Mouse (Mus musculus) midbrain, embryonic 15.5 days (tissue): ENCODE data around the gene Map3k5. TPM values are rescaled to one million over a fixed set of nuclear protein-coding genes. Genes with fewer than 3 reads are reported as not detected.

Experiments used
- ATAC-seq: fragments of 200-750 bp; cut with Nextera tagmentation; replicated peaks from 2 replicates; pipeline ENCODE4 v1.8.0; 2017; ENCODE audit warnings: moderate TSS enrichment
- H3K27ac ChIP-seq: fragments of 300-500 bp; sonication (generic); 2 replicates; pipeline ENCODE4 v1.5.1; 2015; ENCODE audit warnings: mild to moderate bottlenecking, inconsistent platforms
- H3K27me3 ChIP-seq: fragments of 300-500 bp; sonication (generic); replicated peaks from 2 replicates; pipeline ENCODE4 v1.6.1; 2015; ENCODE audit warnings: inconsistent platforms
- H3K36me3 ChIP-seq: fragments of 300-500 bp; sonication (generic); replicated peaks from 2 replicates; pipeline ENCODE4 v1.6.1; 2015; ENCODE audit warnings: inconsistent platforms
- H3K4me1 ChIP-seq: fragments of 300-500 bp; sonication (generic); 2 replicates; pipeline ENCODE4 v1.6.1; 2015; ENCODE audit warnings: inconsistent platforms
- H3K4me2 ChIP-seq: fragments of 300-500 bp; sonication (generic); 2 replicates; pipeline ENCODE4 v1.6.1; 2015; ENCODE audit warnings: inconsistent platforms, mild to moderate bottlenecking, moderate library complexity
- H3K4me3 ChIP-seq: fragments of 300-500 bp; sonication (generic); 2 replicates; pipeline ENCODE4 v1.5.1; 2015; ENCODE audit warnings: mild to moderate bottlenecking, inconsistent platforms
- H3K9ac ChIP-seq: fragments of 300-500 bp; sonication (generic); 2 replicates; pipeline ENCODE4 v1.6.1; 2015; ENCODE audit warnings: mild to moderate bottlenecking, inconsistent platforms
- H3K9me3 ChIP-seq: fragments of 300-500 bp; sonication (generic); 2 replicates; pipeline ENCODE4 v1.6.1; 2016; ENCODE audit warnings: inconsistent platforms
- WGBS: fragments of 180-500 bp; shearing (Covaris S2); methylation state at CpG from one replicate; pipeline ENCODE4 v1.1.7; 2015; ENCODE audit warnings: mixed read lengths; 5-methylcytosine and 5-hydroxymethylcytosine counted together
- polyA plus RNA-seq: library from polyadenylated mRNA; unstranded; fragments of >200 nt; fragmentation: Nextera tagmentation; extraction: Ambion mirVana; gene quantifications from 2 replicates; pipeline ENCODE4 v1.2.1, GENCODE M21; 2015

The Map3k5 gene
- polyA plus RNA-seq, 1 experiment from 2014 or later, result 1.3 TPM

DNA sequence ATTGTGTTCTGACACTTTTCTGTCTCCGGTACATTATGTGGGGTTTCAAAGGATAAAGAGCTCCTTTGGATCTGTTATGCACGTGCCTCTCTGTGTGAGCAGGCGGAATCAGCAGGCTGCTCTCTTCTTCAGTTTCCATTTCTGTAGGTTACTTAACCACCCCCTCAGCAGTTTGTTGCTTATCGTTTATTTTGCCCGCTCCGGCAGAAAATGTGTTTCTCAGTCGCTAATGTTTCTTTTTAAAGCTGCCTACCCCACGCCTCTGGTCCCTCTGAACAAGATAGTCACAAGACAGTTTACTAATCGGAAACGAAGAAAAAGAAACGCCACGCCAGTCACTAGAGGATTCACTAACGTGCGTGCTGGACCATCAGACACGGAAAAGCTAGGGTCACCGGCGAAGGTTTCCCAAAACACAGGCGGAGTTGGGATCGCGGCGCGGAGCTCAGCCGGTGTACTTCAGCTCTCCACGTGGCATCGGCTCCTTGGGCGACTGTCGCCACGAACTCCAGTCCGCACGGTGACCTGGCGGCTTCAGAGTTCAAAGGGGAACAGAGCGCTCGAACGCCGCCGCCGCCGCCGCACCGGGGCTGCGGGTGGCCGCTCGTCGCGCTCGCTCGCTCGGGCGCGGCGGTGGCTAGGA lies 214.0 kb downstream of the Map3k5 start, which contains the start of gene Map7:
Gene Map7, plus strand, starts transcription at position 342 of the 643 bp plus-strand sequence.
- H3K27ac ChIP-seq, result no peak within 1 kb of the TSS
- WGBS, result 3% methylated on average over 51 of the region's 51 CpGs

DNA sequence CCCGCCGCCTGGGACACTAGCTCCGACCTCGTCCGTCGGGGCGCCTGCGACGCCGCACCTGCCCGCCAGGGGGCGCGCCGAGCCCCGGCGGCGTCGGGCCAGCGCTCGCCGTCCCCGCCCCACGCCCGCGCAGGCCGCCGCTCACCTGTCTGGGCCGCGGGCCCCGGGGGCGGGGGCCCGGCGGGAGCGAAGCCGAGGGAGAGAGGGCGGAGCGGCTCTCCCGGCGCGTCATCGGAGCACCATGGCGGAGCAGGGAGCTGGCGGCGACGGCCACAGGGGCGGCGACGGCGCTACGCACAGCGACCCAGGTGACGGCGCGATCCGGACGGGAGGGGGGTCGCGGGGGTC lies 214.5 kb downstream of the Map3k5 start:
- Histone ChIP-seq H3K27me3 (peaks cover 27% of the 10 kb centered on the region), H3K27ac (no peak overlapping the region), H3K4me2 (peak overlapping the region; percentile 98), H3K9ac (peak overlapping the region; percentile 58), H3K36me3 (no peaks in the 10 kb centered on the region), H3K4me1 (peaks cover 22% of the 10 kb centered on the region), H3K9me3 (no peaks in the 10 kb centered on the region), H3K4me3 (peak overlapping the region; percentile 70)
- WGBS, result 1% methylated on average over 53 of the region's 58 CpGs
- ATAC-seq, result peak; percentile 80

More for the DNA sequence above, 214.0 kb downstream of the Map3k5 start, which contains the start of gene Map7:
- H3K4me3 ChIP-seq, result peak within 1 kb of the TSS; percentile 70
- peaks cover 22% of the 10 kb centered on the region for H3K4me1 ChIP-seq
- H3K27me3 ChIP-seq, result peaks cover 27% of the 10 kb centered on the region
- peak; percentile 13; the same call in 1 of the 2 replicates for ATAC-seq
- peak within 1 kb of the TSS; percentile 58 for H3K9ac ChIP-seq
- no peaks in the 10 kb centered on the region for H3K36me3 ChIP-seq
- peak within 1 kb of the TSS; percentile 98 for H3K4me2 ChIP-seq
- H3K9me3 ChIP-seq, result no peaks in the 10 kb centered on the region

DNA sequence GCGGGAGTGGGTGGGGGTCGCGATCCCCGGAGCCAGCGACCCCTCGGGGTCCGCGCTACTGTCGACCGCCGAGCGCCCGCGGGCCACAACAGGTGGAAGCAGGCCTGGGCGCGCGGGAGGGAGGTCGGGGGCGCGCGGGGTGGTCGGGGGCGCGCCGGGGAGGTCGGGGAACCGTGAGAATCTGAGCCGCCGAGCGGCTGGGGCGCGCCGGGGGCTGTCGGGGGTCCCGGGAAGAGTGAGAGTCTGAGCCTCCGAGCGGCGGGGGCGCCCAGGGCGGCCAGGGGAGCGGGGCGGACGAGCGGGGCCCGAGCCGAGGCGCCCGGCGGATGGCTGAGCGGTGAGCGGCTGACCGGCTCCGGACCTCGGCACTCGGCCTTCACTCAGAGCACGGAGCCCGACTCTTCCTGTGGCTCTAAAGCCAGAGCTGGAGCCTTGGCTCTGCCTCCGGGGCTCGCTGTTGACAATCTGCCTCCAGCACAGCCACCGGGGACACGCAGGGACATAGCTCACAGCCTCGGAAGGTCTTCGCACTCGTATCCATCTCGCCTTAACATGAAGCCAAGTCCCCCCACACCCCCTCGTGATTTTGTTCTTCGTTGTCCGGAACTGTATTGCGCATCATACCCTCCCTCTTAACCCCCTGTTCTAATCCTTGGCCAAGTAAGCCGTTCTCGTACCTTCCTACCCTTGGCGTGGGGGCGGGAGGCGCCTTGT lies 215.0 kb downstream of the Map3k5 start:
- Histone ChIP-seq H3K9ac (peak overlapping the region; percentile 58), H3K9me3 (no peaks in the 10 kb centered on the region), H3K27ac (no peak overlapping the region), H3K4me2 (peak overlapping the region; percentile 98), H3K4me1 (peaks cover 22% of the 10 kb centered on the region), H3K27me3 (peaks cover 27% of the 10 kb centered on the region), H3K4me3 (peak overlapping the region; percentile 70), H3K36me3 (no peaks in the 10 kb centered on the region)
- ATAC-seq, result peak; percentile 74
- 1% methylated on average over 74 of the region's 74 CpGs for WGBS

DNA sequence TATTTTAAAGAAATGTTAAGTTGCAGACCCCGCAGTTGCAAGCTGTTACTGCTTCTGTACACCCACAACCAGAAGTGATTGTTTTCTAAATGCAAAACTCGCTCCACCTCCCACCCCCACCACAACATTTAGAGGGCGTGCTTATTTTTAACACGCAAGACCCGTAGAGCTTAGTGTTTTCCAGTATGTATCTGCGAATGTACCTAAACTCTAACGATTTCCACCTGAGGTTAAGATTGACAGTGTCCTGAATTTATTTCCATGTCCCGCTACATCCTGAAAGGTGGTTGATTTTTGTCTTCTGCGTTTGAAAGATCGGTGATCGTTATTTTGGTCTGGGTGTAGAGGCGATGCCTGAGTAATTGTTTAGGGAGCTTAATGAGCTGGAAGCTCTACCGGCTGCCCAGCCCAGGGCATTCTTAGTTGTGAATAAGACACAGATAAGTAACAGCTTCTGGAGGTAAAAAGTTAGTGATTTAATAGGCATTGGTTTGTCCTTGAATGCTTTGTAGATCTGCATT lies 215.6 kb downstream of the Map3k5 start:
- Histone ChIP-seq H3K27me3 (peaks cover 27% of the 10 kb centered on the region), H3K27ac (no peak overlapping the region), H3K4me3 (peak overlapping the region; percentile 70), H3K9me3 (no peaks in the 10 kb centered on the region), H3K4me2 (peak overlapping the region; percentile 98), H3K36me3 (no peaks in the 10 kb centered on the region), H3K4me1 (peaks cover 22% of the 10 kb centered on the region), H3K9ac (peak overlapping the region; percentile 58; the same call in 1 of the 2 replicates)
- 4% methylated on average over 13 of the region's 13 CpGs for WGBS
- no peak for ATAC-seq

DNA sequence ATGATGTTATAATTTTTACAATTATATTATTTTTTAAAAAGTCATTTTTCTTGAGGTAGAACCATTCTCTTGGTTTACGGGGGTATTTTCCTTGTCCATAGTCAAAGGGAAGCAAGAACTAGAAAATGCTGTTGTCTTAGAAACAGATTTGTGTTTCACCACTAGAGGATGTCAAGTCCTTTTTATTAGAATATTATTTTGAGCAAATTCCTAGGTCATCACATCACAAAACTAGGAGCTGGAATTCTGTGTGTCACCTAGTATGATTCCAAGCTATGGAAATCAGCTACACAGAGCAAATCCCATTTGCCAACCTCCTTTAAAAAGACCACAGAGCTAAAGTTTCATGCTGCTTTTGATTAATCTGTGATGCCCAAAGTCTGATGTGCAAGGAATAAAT lies 217.9 kb downstream of the Map3k5 start:
- Histone ChIP-seq H3K36me3 (no peaks in the 10 kb centered on the region), H3K9ac (no peak overlapping the region), H3K27me3 (peaks cover 27% of the 10 kb centered on the region), H3K27ac (no peak overlapping the region), H3K4me3 (no peak overlapping the region), H3K4me2 (no peak overlapping the region), H3K9me3 (no peaks in the 10 kb centered on the region), H3K4me1 (peaks cover 22% of the 10 kb centered on the region)
- 80% methylated on average over 1 of the region's 1 CpGs for WGBS
- ATAC-seq, result no peak

DNA sequence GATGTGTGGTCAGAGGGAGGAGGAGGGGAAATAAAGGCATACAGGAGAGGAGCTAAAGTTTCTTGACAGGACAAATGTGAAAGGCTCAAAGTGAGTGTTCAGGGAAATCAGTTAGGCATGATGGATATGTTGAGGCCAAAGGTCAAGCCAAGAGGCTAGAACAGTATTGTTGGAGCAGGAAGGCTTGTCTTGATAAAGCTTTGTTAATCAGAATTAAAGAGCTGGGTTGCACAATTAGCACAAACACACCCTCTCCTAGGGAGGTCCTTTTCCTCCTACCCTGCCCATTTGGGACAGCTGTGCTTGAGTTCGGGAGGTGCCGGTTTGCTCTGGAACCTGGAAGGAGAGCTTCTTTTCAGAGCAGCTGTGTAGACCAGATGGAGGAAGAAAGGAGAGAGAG lies 219.2 kb downstream of the Map3k5 start:
- ATAC-seq, result no peak
- no peak overlapping the region for H3K4me3 ChIP-seq
- peaks cover 13% of the 10 kb centered on the region; the same call in 1 of the 2 replicates for H3K27me3 ChIP-seq
- H3K36me3 ChIP-seq, result no peaks in the 10 kb centered on the region
- H3K4me1 ChIP-seq, result peaks cover 17% of the 10 kb centered on the region
- WGBS, result 33% methylated on average over 2 of the region's 2 CpGs
- H3K4me2 ChIP-seq, result no peak overlapping the region
- H3K9me3 ChIP-seq, result no peaks in the 10 kb centered on the region
- no peak overlapping the region for H3K27ac ChIP-seq
- H3K9ac ChIP-seq, result no peak overlapping the region

DNA sequence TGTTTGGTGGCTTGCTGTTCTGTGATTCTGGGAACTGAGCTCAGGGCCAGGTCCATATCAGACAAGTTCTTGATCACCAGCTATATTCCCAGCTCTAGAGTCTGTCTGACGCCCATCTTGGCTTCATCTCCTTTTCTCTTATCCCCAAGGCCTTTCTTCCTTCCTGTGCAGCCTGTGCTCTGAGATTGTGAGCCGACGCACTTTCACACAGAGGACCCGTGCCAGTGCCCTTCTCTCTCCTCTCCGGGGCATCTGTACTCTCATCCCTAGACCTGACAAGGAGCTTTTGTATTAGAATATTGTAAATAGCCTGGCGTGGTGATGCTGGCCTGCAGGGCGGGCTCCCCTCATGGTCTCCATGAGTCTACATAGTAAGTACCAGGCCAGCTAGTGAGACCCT lies 221.1 kb downstream of the Map3k5 start:
- ATAC-seq, result no peak
- H3K27me3 ChIP-seq, result peaks cover 3% of the 10 kb centered on the region; the same call in 1 of the 2 replicates
- H3K36me3 ChIP-seq, result no peaks in the 10 kb centered on the region
- H3K4me3 ChIP-seq, result no peak overlapping the region
- H3K4me2 ChIP-seq, result no peak overlapping the region
- no peak overlapping the region for H3K27ac ChIP-seq
- H3K9ac ChIP-seq, result no peak overlapping the region
- H3K9me3 ChIP-seq, result no peaks in the 10 kb centered on the region
- H3K4me1 ChIP-seq, result no peaks in the 10 kb centered on the region
- 78% methylated on average over 7 of the region's 7 CpGs for WGBS

DNA sequence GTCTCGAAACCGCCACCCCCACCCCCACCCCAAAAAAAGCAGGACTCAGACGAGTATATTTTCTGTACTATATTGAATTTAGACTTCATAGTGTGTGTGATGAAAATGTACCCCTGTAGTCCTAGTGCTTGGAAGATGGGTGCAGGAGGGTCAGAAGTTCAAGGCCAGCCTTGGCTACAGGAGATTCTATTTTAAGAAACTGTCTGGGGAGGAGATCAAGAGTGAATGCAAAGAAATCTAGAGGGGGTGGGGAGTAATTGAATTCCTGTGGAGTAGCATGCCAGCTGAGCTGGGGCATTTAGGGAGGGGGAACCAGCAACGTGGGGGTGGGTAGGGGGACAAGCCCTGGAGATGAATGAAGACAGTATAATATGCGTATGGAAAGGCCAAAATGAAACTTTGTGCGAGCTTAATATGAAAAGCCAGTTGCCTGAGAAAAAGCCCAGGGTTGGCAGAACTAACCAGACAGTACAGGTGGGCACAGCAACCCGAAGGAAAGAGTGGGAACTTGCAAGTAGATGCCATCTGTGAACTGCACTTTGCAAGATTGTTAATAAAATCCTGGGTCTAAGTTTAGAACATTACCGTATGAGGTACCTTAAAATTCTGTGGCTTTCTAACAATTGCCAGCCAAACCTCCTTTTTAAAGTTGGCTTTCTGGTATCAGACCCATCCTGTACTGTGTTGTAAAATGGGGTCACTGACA lies 222.9 kb downstream of the Map3k5 start:
- Histone ChIP-seq H3K4me3 (no peak overlapping the region), H3K4me2 (no peak overlapping the region), H3K9ac (no peak overlapping the region), H3K27me3 (no peaks in the 10 kb centered on the region), H3K27ac (no peak overlapping the region), H3K36me3 (no peaks in the 10 kb centered on the region), H3K9me3 (no peaks in the 10 kb centered on the region), H3K4me1 (no peaks in the 10 kb centered on the region)
- 84% methylated on average over 8 of the region's 8 CpGs for WGBS
- ATAC-seq, result no peak

DNA sequence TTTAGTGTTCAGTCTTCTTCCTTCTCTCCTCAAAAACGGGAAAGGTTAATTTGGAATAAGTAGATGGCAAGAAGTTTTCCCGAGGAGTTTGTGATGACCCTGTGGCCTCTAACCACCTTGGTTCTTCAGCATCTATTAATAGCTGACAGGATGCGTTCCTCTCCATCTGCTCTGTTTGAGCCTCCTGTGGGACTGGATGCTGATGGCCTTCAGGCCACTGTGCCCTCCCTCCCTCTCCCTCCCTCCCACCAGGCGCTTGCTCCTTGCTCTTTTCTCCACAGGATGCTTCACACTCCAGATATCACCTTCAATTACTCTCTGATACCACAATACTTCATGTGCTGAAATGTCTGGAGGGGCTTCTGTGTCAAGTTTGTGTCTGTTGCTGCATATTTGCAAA lies 224.5 kb downstream of the Map3k5 start:
- Histone ChIP-seq H3K9ac (no peak overlapping the region), H3K27ac (no peak overlapping the region)
- 69% methylated on average over 4 of the region's 4 CpGs for WGBS

DNA sequence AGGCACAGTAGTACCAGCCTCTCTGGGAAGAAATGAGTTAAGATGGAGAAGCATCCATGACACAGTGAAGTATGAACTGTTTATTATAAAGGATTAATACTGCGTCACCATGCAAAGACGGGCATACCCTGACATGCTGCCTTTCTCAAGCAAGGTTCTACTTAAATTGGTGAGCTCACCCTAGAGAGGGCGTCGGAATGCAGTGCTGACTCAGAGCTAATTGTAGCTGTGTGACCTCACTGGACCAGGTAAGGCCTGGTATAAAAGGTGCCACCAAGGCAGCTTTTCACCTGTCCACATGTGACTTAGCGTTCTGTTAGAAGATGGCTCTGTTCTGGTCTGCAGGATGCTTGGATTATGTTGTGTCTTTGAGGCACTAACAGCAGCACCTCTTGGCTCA lies 225.0 kb downstream of the Map3k5 start:
- Histone ChIP-seq H3K27ac (no peak overlapping the region), H3K27me3 (no peaks in the 10 kb centered on the region), H3K4me1 (no peaks in the 10 kb centered on the region), H3K36me3 (no peaks in the 10 kb centered on the region), H3K4me2 (no peak overlapping the region), H3K9ac (no peak overlapping the region), H3K9me3 (no peaks in the 10 kb centered on the region), H3K4me3 (no peak overlapping the region)
- WGBS, result 92% methylated on average over 5 of the region's 5 CpGs
- ATAC-seq, result no peak

More for the DNA sequence above, 224.5 kb downstream of the Map3k5 start:
- Histone ChIP-seq H3K9me3 (no peaks in the 10 kb centered on the region), H3K4me3 (no peak overlapping the region), H3K4me2 (no peak overlapping the region), H3K4me1 (no peaks in the 10 kb centered on the region), H3K36me3 (no peaks in the 10 kb centered on the region), H3K27me3 (no peaks in the 10 kb centered on the region)
- no peak for ATAC-seq

DNA sequence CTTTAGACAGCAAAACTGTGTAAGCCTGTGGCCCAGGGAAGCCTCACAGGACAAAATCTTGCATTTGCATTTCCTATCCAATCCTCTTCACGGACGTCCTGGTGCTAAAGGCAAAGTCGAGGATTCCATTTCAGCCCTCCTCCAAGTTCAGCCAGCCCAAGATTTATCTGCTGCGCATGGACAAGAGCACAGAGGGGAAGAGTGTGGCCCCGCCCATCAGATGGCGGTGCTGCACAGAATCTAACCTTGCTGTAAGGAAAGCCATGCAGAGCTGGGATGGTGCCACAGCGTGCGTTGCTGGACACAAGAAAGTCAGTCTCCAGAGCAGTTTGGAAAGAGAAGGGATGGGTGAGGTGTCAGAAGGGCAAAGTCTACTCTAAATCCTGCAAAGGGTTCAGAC lies 226.6 kb downstream of the Map3k5 start:
- Histone ChIP-seq H3K27me3 (no peaks in the 10 kb centered on the region), H3K27ac (no peak overlapping the region), H3K4me2 (no peak overlapping the region), H3K9ac (no peak overlapping the region), H3K36me3 (no peaks in the 10 kb centered on the region), H3K4me3 (no peak overlapping the region), H3K4me1 (no peaks in the 10 kb centered on the region), H3K9me3 (no peaks in the 10 kb centered on the region)
- no peak for ATAC-seq
- 67% methylated on average over 8 of the region's 8 CpGs for WGBS

DNA sequence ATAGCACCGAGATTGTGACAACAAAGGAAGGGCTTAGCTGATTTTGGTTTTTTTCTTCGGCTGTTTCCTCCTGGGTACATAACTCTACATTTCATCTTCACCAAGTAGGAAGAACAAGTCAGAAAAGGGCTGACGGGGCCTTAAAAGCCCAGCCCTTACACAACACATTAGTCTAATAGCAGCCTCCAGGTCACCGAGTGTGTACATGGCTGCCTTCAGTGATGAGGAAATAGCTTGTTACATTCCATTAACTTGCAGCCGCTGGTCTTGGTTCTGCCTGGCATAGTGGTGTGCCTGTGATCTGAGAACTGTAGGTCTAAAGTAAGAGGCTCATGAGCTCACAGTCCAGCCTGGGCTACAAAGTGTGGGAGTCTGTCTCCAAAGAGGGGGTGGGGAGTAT lies 230.5 kb downstream of the Map3k5 start:
- no peaks in the 10 kb centered on the region for H3K27me3 ChIP-seq
- H3K9ac ChIP-seq, result no peak overlapping the region
- H3K9me3 ChIP-seq, result no peaks in the 10 kb centered on the region
- no peak for ATAC-seq
- no peak overlapping the region for H3K4me2 ChIP-seq
- H3K4me1 ChIP-seq, result no peaks in the 10 kb centered on the region
- no peak overlapping the region for H3K27ac ChIP-seq
- H3K4me3 ChIP-seq, result no peak overlapping the region
- WGBS, result 90% methylated on average over 5 of the region's 5 CpGs
- no peaks in the 10 kb centered on the region for H3K36me3 ChIP-seq
